Mouse (Mus musculus) spleen, postnatal 10 days (tissue): ENCODE measurements around the gene Zfp551.

ENCODE experiments used
- DNase-seq, 2 experiments: peaks; one replicate each; pipeline ENCODE4 v3.0.0; 2021 to 2022; ENCODE audit warnings: low spot score in 2 of 2

Zfp551 gene

DNA sequence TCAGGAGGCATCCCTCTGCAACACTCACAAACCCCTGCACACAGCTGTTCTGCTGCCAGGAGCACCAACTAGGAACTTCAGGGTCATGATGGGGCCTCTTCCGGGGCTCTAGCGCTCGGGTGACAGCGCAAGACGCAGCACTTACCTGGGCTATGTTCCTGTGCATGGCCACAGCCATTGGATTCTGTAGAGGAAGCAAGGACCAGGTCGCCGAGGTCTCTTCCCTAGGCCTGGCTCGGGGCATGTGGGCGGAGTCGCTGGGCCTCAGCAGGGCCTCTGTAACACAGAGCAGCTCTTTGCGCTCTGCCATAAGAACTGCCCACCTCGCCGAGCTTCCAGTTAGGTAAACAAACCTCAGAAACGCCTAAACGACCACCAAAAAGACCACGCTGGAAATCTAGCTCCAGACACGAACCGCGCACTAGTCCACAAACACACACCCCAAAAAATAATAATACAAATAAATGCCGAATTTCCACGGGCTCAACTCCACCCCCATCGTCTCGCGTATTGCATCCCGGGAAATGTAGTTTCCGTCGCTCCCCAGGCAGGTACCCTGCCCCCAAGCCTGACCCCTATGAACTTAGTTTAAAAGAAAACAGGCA is at the start of gene Zfp551:
Zfp551 (minus strand) TSS at position 507 of the 605 bp plus-strand sequence.
- DNase-seq = peak; percentile 13 to 53

DNA sequence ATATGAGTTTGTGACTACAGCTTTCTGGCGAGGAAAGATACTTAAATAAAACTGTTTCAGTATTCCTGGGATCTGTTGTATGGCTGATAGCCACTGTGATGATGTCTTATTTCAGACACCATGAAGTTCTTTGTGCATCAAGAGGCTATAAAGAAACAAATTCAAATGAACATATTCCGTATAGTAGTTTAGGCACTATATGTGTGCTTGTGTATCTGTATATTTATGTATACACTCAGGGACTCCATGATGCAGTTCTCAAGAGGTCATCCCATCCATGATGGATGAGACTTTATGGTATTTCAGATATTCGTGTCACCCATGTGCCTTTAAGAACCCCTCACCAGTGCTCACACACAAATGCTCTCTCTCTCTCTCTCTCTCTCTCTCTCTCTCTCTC is 304 bp upstream of the Zfp551 start:
- no peak for DNase-seq

DNA sequence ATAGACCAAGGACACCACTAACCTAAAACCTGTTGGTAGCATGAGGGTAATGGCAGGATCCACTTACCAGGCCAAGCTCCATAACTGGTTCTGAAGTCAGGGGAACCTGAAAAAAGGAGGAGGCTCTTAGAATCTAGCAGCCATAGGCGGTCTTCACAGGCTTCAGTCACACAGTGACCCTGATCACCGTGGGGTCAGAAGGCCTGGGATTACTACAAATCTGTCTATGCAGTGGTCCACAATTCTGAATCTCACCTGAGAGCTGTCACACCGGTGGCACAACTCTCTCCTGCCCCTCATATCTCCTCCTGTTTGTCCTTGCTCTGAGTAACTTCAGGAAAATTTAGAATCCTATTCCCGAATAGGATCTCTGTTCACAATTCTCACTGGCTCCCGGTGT is 810 bp downstream of the Zfp551 start:
- DNase-seq = no peak

DNA sequence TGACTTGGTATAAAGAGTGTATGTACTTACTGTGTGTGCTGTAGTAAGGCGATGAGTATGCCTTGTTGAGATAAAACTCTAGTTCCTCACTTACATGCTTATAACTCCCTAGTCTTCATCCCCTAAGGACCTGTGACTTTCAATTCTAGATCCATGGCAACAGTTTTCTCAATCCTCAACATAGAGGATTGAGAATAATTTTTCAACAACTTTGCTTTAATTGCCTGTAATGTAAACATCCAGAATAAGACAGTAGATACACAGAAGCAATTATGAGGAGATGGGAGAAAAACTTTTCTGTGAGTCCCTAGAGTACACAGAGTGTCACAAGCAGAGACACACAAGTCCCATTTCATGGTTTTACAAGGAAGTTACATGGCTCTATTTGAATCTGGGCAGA is 53.4 kb downstream of the Zfp551 start, which contains the start of gene Vmn1r84:
Vmn1r84 (minus strand) TSS at position 101 of the 400 bp plus-strand sequence.
- DNase-seq = no peak
